In the genomic region with DNA sequence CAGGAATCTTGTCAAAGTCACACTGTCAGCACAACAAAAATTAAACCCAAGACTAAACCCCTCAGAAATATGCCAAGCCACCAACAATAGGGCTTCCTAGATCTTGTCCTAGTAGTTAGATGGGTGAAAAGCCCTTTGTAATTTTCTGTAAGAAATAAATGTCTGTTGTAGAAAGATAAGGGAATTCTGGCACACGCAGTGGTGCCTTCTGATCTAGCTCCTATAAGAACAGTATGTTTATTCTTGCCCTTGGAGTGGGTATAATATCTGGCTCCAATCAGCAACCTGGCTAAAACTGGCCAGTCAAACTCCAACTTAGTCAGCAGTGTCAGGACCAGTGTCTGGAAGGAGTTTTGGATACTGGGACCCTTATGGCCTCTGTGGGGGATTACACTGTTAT, we compare ENCODE assay signal across 26 mouse cellular contexts.
"Had no signal": no experiment of that assay in that cellular context is flagged by ENCODE, and none has a peak within 500 bp of the region (broad histone marks: within the 10 kb centered on the region; RNA-seq: fewer than 3 reads in every experiment).

No protein-coding gene starts in this region.

- H3K9me3 ChIP-seq: heart, embryonic 10.5 days; heart, embryonic 12.5 days; hindbrain, embryonic 10.5 days; hindbrain, embryonic 12.5 days; intestine, embryonic 15.5 days; kidney, embryonic 15.5 days; limb, embryonic 13.5 days; limb, embryonic 15.5 days had no signal

- H3K27me3 ChIP-seq: heart, embryonic 12.5 days; hindbrain, embryonic 12.5 days; intestine, embryonic 15.5 days; kidney, embryonic 15.5 days; limb, embryonic 13.5 days; limb, embryonic 15.5 days had no signal

- H3K9ac ChIP-seq: heart, embryonic 12.5 days; hindbrain, embryonic 12.5 days; hindbrain, embryonic 14.5 days; intestine, embryonic 15.5 days; kidney, embryonic 15.5 days; limb, embryonic 13.5 days; limb, embryonic 15.5 days had no signal

- H3K4me1 ChIP-seq: hindbrain, embryonic 12.5 days; intestine, embryonic 15.5 days; limb, embryonic 15.5 days had no signal

- H3K4me3 ChIP-seq: gastrocnemius, adult 2 months; heart, embryonic 10.5 days; heart, embryonic 12.5 days; hindbrain, embryonic 10.5 days; hindbrain, embryonic 12.5 days; intestine, embryonic 15.5 days; kidney, embryonic 15.5 days; limb, embryonic 13.5 days; limb, embryonic 15.5 days had no signal

- DNase-seq: gastrocnemius, adult 2 months; gastrocnemius, postnatal 10 days; gastrocnemius, postnatal 25 days; heart, adult 18-20 months; heart, postnatal 10 days; heart, postnatal 4 days; kidney, adult 11 months; kidney, adult 2 months; kidney, adult 9 months; kidney, postnatal 14 days; kidney, postnatal 36 days; layer of hippocampus, adult 9-11 months; layer of hippocampus, postnatal 36 days; left cerebral cortex, postnatal 4 days had no signal

- H3K36me3 ChIP-seq: heart, embryonic 10.5 days; heart, embryonic 12.5 days; hindbrain, embryonic 10.5 days; hindbrain, embryonic 12.5 days; intestine, embryonic 15.5 days; kidney, embryonic 15.5 days; limb, embryonic 13.5 days; limb, embryonic 15.5 days had no signal

- H3K27ac ChIP-seq: gastrocnemius, adult 2 months; heart, embryonic 10.5 days; hindbrain, embryonic 10.5 days; hindbrain, embryonic 12.5 days; hindbrain, embryonic 14.5 days; intestine, embryonic 15.5 days; kidney, embryonic 15.5 days; kidney, postnatal 0 days; limb, embryonic 13.5 days; limb, embryonic 15.5 days had no signal

- ATAC-seq: hindbrain, embryonic 16.5 days; inflammation-experienced regulatory T-cells, adult 6 months; intestine, embryonic 15.5 days had no signal
